Mouse (Mus musculus): ENCODE measurements around the gene Rbl2.

- TF ChIP-seq CTCF (IDR thresholded peaks at IDR 0.05) (no peak), EP300 (IDR thresholded peaks at IDR 0.05) (no peak)
Observed at GRCm38 (mm10) chr8:91059884-91060510, 9.9 kb upstream of the Rbl2 start.
